Mouse (Mus musculus) hindbrain, postnatal 0 days (tissue): ENCODE measurements at regions not wholly inside any gene's neighbourhood (a gene's known extent, or its start where the extent isn't known, plus 50 kb on each side); places are given as distances from the start of the nearest gene placed in this dataset.

Experiments
- ATAC-seq: fragments of 200-750 bp; cut with Nextera tagmentation; 2 replicates; pipeline ENCODE4 v1.8.0; 2017; ENCODE audit warnings: mild to moderate bottlenecking, moderate TSS enrichment, moderate library complexity
- DNase-seq: peaks from one replicate; pipeline ENCODE4 v3.0.0-alpha.2; 2015; ENCODE audit warnings: low spot score
- H3K27ac ChIP-seq: fragments of 300-500 bp; sonication (generic); 2 replicates; pipeline ENCODE4 v1.5.1; 2014; ENCODE audit warnings: mild to moderate bottlenecking
- H3K27me3 ChIP-seq: fragments of 300-500 bp; sonication (generic); 2 replicates; pipeline ENCODE4 v1.6.1; 2014; ENCODE audit warnings: low read length, mixed read lengths; ENCODE audit not compliant: insufficient read depth
- H3K36me3 ChIP-seq: fragments of 300-500 bp; sonication (generic); 2 replicates; pipeline ENCODE4 v1.6.1; 2014; ENCODE audit warnings: low read length, mixed read lengths; ENCODE audit not compliant: insufficient read depth
- H3K4me1 ChIP-seq: fragments of 300-500 bp; sonication (generic); 2 replicates; pipeline ENCODE4 v1.6.1; 2014; ENCODE audit warnings: antibody characterized with exemption, low read length, mixed read lengths; ENCODE audit not compliant: insufficient read depth
- H3K4me2 ChIP-seq: fragments of 300-500 bp; sonication (generic); 2 replicates; pipeline ENCODE4 v1.6.1; 2014; ENCODE audit warnings: low read depth, mild to moderate bottlenecking, low read length, moderate library complexity, mixed read lengths
- H3K4me3 ChIP-seq: fragments of 300-500 bp; sonication (generic); 2 replicates; pipeline ENCODE4 v1.5.1; 2014; ENCODE audit warnings: low read length
- H3K9ac ChIP-seq: fragments of 300-500 bp; sonication (generic); replicated peaks from 2 replicates; pipeline ENCODE4 v1.6.1; 2014; ENCODE audit warnings: mild to moderate bottlenecking, low read length, moderate library complexity, mixed read lengths
- H3K9me3 ChIP-seq: fragments of 300-500 bp; sonication (generic); 2 replicates; pipeline ENCODE4 v1.6.1; 2016; ENCODE audit warnings: low read length, mixed read lengths
- CTCF ChIP-seq: IDR thresholded peaks from 2 replicates; pipeline ENCODE4 v1.5.1; 2016; ENCODE audit warnings: antibody characterized with exemption, control low read depth, low read depth
- WGBS: fragments of 180-500 bp; shearing (Covaris S2); extraction: QIAGEN DNeasy Blood & Tissue Kit; methylation state at CpG from one replicate; pipeline ENCODE4 v1.1.7; 2014; 5-methylcytosine and 5-hydroxymethylcytosine counted together

GRCm38 (mm10) chr4:27333279-27333678, 986.6 kb upstream of the Manea start:
- Histone ChIP-seq H3K9ac (no peak overlapping the region), H3K9me3 (no peaks in the 10 kb centered on the region), H3K27me3 (no peaks in the 10 kb centered on the region), H3K4me3 (no peak overlapping the region), H3K4me2 (no peak overlapping the region), H3K27ac (no peak overlapping the region), H3K4me1 (no peaks in the 10 kb centered on the region), H3K36me3 (no peaks in the 10 kb centered on the region)
- 93% methylated on average over 3 of the region's 3 CpGs for WGBS
- DNase-seq, result no peak
- TF ChIP-seq CTCF, result no peak
- no peak for ATAC-seq
